Mouse (Mus musculus) adrenal gland, postnatal 25 days (tissue): ENCODE results near the gene Gga2. TPM values are rescaled to one million over a fixed set of nuclear protein-coding genes. Genes with fewer than 3 reads are reported as not detected.
A peak's percentile ranks its signal among the peaks of the same experiment; 100 is the strongest.

Source experiments
- DNase-seq: peaks from one replicate; pipeline ENCODE4 v3.0.0; 2021; ENCODE audit warnings: mixed read lengths
- long read RNA-seq: library from polyadenylated mRNA; stranded (forward); transcript quantifications from one replicate; pipeline ENCODE4 v2.0.0, GENCODE M21; 2021
- total RNA-seq: library from RNA; stranded (reverse); gene quantifications from 2 replicates; pipeline ENCODE4 v1.2.3, GENCODE M21; 2021

The Gga2 gene
- 16.6 and 17.6 TPM in 2 replicates for total RNA-seq
- long read RNA-seq, full-length matches to known transcripts = 56 of 63 reads
- long read RNA-seq, partial matches to known transcripts = 5 of 63 reads
- long read RNA-seq, other reads (novel, unspliced or antisense) = 2 of 63 reads

GRCm38 (mm10) chr7:122020667-122021354 is at the start of gene Gga2:
TSS of gene Gga2 (minus strand) at chr7:122021222.
- DNase-seq = peak; percentile 89

DNA sequence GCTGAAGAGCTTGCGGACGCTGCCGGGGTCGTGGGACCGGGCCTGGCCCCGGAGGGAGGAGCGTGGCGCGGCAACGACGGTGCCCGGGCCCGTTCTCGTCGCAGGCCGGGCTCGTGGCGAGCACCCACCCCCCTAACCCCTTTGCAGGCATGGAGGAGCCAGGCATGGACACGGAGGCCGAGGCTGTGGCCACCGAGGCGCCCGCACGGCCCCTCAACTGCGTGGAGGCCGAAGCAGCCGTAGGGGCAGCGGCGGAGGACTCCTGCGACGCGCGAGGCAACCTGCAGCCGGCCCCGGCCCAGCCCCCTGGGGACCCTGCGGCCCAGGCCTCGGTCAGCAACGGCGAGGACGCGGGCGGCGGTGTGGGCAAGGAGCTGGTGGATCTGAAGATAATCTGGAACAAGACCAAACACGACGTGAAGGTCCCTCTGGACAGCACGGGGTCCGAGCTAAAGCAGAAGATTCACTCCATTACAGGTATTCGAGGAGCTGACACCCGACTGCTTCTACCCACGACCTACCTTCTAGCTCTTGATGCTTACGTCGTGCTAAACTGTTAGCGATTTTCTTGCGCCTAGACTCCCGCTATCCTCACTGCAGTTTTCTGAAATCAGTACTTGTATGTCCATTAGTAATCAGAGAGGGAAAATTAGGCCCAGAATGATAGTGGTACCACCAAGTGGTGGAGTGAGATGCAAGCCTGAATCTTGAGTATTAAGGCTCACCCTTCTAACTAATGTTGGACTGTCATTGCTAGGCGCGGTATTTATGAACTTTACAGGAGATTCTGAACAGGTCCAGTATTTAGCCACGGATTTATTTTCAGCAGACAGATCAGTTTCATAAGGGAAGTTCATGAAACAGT is 46.7 kb upstream of the Gga2 start:
- DNase-seq = no peak

DNA sequence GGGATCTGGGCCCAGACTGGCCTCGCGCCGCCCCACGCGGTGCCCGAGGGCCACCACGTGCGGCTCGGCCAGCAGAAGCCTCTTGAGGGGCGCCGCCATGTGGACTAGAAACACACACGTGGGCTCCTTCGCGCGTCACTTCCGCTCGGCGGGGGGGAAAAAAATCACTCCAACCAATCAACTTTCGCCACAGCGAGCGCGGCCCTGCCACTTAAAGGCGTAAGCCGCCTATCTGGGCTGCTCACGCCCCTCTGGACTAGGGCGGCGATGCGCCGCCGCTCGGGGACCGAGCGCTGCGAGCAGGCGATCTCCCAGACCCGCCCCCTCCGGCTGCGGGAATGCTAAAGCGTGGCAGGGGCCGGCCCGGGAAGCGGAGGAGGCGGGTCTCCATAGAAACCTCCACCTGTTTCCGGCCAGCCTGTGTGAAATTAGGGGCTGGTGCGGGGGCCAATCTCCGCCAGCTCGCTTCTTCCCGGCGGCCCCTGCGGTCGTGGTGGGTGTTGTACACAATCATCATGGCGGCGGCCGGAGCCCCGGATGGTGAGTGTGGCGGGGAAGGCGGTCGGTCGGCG is 46.0 kb upstream of the Gga2 start, which contains the start of the genes Ubfd1 and Ears2:
Gene Ubfd1 (plus strand): TSS at position 231 of the 572 bp plus-strand sequence.
Gene Ears2 (minus strand): TSS at position 319 of the 572 bp plus-strand sequence.
- DNase-seq = peak; percentile 93

- DNase-seq = no peak
These were observed 45.3 kb upstream of the Gga2 start for GRCm38 (mm10) chr7:122066102-122066944.

GRCm38 (mm10) chr7:122065656-122066055 is 44.6 kb upstream of the Gga2 start:
- DNase-seq = no peak

GRCm38 (mm10) chr7:122056633-122057032 is 35.6 kb upstream of the Gga2 start:
- no peak for DNase-seq

DNA sequence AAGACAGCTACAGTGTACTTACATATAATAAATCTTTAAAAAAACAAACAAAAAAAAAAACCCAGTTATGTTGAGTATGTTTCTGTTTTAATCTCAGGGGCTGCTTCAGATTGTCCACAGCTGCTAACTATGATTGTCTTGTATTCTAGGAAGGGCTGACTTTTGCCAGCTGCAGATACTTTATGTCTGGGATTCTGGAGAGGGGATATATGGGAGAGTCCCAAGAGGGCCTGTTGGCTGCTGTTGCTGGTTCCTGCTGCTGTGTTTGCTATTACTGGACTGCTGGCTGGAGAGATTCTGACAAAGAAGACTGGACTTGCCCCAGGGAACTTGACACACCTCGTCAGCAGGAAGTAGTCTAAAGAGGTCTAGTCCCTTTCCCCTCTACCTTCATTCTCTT is 29.8 kb upstream of the Gga2 start:
- no peak for DNase-seq

GRCm38 (mm10) chr7:122048191-122048590 is 27.2 kb upstream of the Gga2 start:
- no peak for DNase-seq

GRCm38 (mm10) chr7:122046813-122047212 is 25.8 kb upstream of the Gga2 start:
- DNase-seq = no peak

DNA sequence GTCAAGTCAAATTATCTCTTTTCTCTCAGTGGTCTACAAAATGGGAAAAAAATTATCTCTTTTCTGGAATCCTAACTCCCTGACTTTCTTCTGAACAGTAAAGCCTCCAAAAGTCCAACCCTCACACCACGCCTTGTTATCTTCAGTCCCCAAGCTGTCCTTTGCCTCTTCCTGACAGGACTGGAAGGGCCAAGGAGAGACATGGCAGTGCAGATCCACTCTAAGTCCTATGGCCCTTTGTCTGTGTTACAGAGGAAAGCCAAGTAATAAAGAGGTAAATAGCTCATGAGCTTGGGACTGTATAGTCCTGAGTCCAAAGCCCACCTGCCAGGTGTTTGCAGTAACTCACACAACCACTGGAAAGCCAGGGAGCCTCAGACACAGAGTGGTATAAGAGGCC is 24.7 kb upstream of the Gga2 start:
- DNase-seq = no peak

DNA sequence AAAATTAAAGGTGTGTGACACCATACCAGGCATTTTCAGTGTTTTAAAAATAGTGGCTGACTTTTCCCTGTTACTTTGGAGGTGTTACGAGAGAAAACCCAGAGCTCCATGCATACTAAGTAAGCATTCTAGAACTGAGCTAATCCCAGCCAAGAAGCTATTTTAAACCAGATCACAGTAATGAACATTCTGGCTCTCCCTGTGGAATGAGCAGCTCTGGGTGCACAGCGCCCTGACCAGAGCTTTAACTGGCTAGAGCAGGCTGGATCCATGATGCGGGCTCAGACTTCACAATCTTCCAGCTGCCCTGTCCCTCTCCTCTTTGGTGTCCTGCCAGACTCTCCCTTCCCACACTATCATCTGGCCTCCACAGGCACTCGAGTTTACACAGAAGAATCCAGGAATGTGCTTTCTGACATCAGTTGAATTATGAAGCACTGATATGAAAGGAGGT is 24.2 kb upstream of the Gga2 start:
- DNase-seq = peak; percentile 11

DNA sequence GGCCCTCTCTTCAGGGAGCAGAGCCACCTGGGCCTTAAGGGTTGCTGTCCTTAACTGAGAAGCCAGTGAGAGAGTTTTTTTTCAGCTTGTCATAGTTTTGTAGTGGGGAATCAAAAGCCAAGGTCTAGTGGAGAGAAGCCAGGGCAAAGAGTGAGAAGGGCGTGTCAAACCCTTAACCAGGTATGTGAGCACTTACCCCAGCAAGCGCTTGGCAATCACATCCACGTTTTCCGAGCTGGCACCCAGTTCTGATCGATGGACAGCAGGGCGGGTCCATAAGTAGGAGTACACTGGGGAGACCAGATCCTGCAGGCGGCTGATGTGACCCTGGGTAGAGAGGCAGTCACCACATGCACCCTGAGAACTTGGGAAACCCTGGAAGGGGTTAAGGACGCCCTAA is 23.1 kb upstream of the Gga2 start:
- DNase-seq = no peak

GRCm38 (mm10) chr7:122034348-122034747 is 13.3 kb upstream of the Gga2 start:
- DNase-seq = no peak

- DNase-seq = no peak
These were observed 12.3 kb upstream of the Gga2 start for GRCm38 (mm10) chr7:122033371-122033770.

DNA sequence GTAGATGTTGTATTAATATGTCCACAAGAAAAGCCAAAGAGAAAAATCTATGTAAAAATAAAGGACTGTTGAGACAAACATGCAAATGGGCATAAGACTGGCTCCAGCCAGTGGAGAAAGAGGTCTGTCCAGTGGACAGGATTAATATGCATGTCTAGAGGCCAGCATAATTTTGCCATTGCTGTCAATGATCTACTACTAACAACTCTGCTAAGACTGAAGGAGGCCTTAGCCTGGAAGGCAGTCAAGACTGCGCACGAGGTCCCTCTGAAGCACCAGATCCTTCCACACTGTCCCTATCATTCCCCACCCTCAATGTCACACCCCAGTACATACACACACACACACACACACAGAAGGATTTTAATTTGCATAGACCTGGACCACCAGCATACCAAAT is 1.1 kb upstream of the Gga2 start:
- DNase-seq = no peak

GRCm38 (mm10) chr7:122020273-122020666 is 752 bp downstream of the Gga2 start:
- DNase-seq = no peak

GRCm38 (mm10) chr7:122018978-122019377 is 2.0 kb downstream of the Gga2 start:
- no peak for DNase-seq

GRCm38 (mm10) chr7:122018247-122018646 is 2.8 kb downstream of the Gga2 start:
- no peak for DNase-seq

DNA sequence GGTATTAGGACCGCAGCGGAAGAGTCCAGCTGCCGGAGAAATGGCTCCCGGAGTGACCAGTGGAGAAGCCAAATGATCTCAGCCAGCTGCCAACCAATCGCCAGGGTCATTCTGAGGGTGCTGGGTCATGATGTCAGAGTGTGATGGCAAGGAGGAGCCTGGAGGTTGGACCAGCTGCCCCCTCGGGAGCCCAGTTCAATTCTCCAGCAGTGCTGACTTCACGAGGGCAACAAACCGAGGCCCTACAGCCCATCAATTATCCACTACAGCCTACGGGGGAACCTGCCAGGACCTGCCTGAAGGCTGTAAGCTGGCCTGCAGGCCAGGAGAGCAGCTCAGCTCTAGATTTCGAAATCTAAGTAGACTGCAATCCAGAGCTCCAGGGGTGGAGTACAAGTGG is 5.3 kb downstream of the Gga2 start:
- DNase-seq = peak; percentile 31

GRCm38 (mm10) chr7:122015105-122015504 is 5.9 kb downstream of the Gga2 start:
- DNase-seq = peak; percentile 63

DNA sequence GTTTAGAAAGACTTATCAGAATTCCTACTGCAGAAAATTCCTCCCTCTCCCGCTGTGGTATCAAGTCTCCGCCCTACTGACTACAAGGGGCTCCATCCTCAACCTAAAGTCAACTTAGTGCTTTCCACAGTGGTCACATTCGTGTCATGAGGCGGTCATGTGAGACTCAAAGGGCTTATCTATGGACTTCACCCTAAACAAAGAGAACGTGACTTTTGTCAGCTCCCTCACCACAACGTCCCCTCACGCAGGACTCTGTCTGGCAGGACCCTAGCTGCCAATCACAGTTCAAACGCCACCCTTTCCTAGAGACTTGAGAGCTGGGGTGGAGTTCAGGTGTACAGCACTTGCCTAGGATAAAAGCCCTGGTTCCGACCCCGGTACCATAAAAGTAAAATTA is 8.1 kb downstream of the Gga2 start:
- DNase-seq = no peak

GRCm38 (mm10) chr7:122012370-122012769 is 8.7 kb downstream of the Gga2 start:
- no peak for DNase-seq
